Mouse (Mus musculus) CH12.LX (cell line): Measurements from ENCODE around the gene Klhl5. TPM values are rescaled to one million over a fixed set of nuclear protein-coding genes. Genes with fewer than 3 reads are reported as not detected.

ENCODE experiments used
- DNase-seq: peaks from one replicate; pipeline ENCODE4 v3.0.0-alpha.2; 2013; ENCODE audit errors: extremely low read depth
- H3K27ac ChIP-seq: 2 replicates; pipeline ENCODE4 v1.5.1; 2012; ENCODE audit warnings: low read depth, mild to moderate bottlenecking, control low read depth, moderate library complexity; ENCODE audit not compliant: insufficient read depth
- H3K27me3 ChIP-seq: replicated peaks from 2 replicates; pipeline ENCODE3; 2012; ENCODE audit warnings: inconsistent platforms
- H3K36me3 ChIP-seq, 2 experiments: replicated peaks in 1 of 2; 2 replicates each; pipeline versions ENCODE3 to v1.6.1; 2012; ENCODE audit warnings: inconsistent platforms in 1 of 2, low read length in 1 of 2, mild to moderate bottlenecking in 1 of 2, mixed read lengths in 1 of 2, moderate library complexity in 1 of 2; ENCODE audit not compliant: control insufficient read depth in 1 of 2, insufficient read depth in 1 of 2
- H3K4me1 ChIP-seq, 2 experiments: 2 replicates each; pipeline ENCODE4 v1.6.1; 2012; ENCODE audit warnings: inconsistent platforms in 1 of 2, moderate library complexity in 1 of 2; ENCODE audit not compliant: insufficient read depth in 2 of 2, control insufficient read depth in 1 of 2
- H3K4me2 ChIP-seq: 2 replicates; pipeline ENCODE4 v1.6.1; 2012; ENCODE audit warnings: low read depth, mild to moderate bottlenecking, control low read depth; ENCODE audit not compliant: poor library complexity, insufficient read depth, severe bottlenecking
- H3K4me3 ChIP-seq, 3 experiments: fragments of 150-350 bp in 1 of 3; sonication (generic) in 1 of 3; replicated peaks in 1 of 3; 2 replicates each; pipeline versions ENCODE3 to v1.5.1; 2011 to 2012; ENCODE audit warnings: low read depth in 2 of 3, low read length in 2 of 3, mild to moderate bottlenecking in 2 of 3, moderate library complexity in 2 of 3, control low read depth in 1 of 3, improper control_type of control experiment in 1 of 3, inconsistent platforms in 1 of 3, mixed read lengths in 1 of 3; ENCODE audit not compliant: poor library complexity in 1 of 3
- H3K79me2 ChIP-seq: replicated peaks from 2 replicates; pipeline ENCODE4 v1.6.1; 2012; ENCODE audit warnings: mild to moderate bottlenecking, moderate library complexity; ENCODE audit not compliant: control insufficient read depth, poor library complexity, insufficient read depth, severe bottlenecking; ENCODE audit errors: extremely low read depth
- H3K9ac ChIP-seq: 2 replicates; pipeline ENCODE4 v1.6.1; 2012; ENCODE audit warnings: low read depth, mild to moderate bottlenecking, control low read depth, moderate library complexity; ENCODE audit not compliant: insufficient read depth
- H3K9me3 ChIP-seq: replicated peaks from 2 replicates; pipeline ENCODE3; 2012; ENCODE audit warnings: low read length, inconsistent platforms, mixed read lengths
- CHD1 ChIP-seq: IDR thresholded peaks from 2 replicates; pipeline ENCODE4 v1.6.1; 2012; ENCODE audit warnings: low read depth, low read length, improper control_type of control experiment, inconsistent platforms
- ELF1 ChIP-seq: IDR thresholded peaks from 2 replicates; pipeline ENCODE4 v1.6.1; 2014; ENCODE audit warnings: low read depth, mild to moderate bottlenecking, inconsistent platforms, low read length, improper control_type of control experiment
- IRF4 ChIP-seq: IDR thresholded peaks from 2 replicates; pipeline ENCODE4 v1.6.1; 2014; ENCODE audit warnings: low read depth, mild to moderate bottlenecking, inconsistent platforms, low read length, improper control_type of control experiment
- JUND ChIP-seq: conservative IDR thresholded peaks from 2 replicates; pipeline ENCODE4 v1.6.1; 2011; ENCODE audit warnings: low read depth, low read length, improper control_type of control experiment
- MEF2A ChIP-seq: IDR thresholded peaks from 2 replicates; pipeline ENCODE4 v1.6.1; 2014; ENCODE audit warnings: low read depth, mild to moderate bottlenecking, inconsistent platforms, low read length, improper control_type of control experiment, borderline replicate concordance
- MXI1 ChIP-seq: IDR thresholded peaks from 2 replicates; pipeline ENCODE4 v1.6.1; 2011; ENCODE audit warnings: mild to moderate bottlenecking, low read depth, low read length, improper control_type of control experiment
- NELFE ChIP-seq: IDR thresholded peaks from 2 replicates; pipeline ENCODE4 v1.6.1; 2011; ENCODE audit warnings: low read depth, low read length, improper control_type of control experiment
- PAX5 ChIP-seq: IDR thresholded peaks from 2 replicates; pipeline ENCODE4 v1.6.1; 2012; ENCODE audit warnings: low read length, inconsistent platforms, mixed read lengths
- POLR2AphosphoS2 ChIP-seq: IDR thresholded peaks from 2 replicates; pipeline ENCODE4 v1.6.1; 2011; ENCODE audit warnings: low read depth, low read length, improper control_type of control experiment
- RCOR1 ChIP-seq: conservative IDR thresholded peaks from 2 replicates; pipeline ENCODE4 v1.6.1; 2012; ENCODE audit warnings: low read depth, mild to moderate bottlenecking, inconsistent platforms, low read length, improper control_type of control experiment
- TBP ChIP-seq: conservative IDR thresholded peaks from 2 replicates; pipeline ENCODE4 v1.6.1; 2011; ENCODE audit warnings: low read depth, low read length, improper control_type of control experiment
- USF1 ChIP-seq: IDR thresholded peaks from 2 replicates; pipeline ENCODE4 v1.6.1; 2014; ENCODE audit warnings: low read depth, mild to moderate bottlenecking, inconsistent platforms, low read length, improper control_type of control experiment
- ZKSCAN1 ChIP-seq: IDR thresholded peaks from 2 replicates; pipeline ENCODE4 v1.6.1; 2012; ENCODE audit warnings: low read depth, inconsistent platforms, low read length, improper control_type of control experiment, borderline replicate concordance
- ZNF384 ChIP-seq: IDR thresholded peaks from 2 replicates; pipeline ENCODE4 v1.6.1; 2012; ENCODE audit warnings: low read depth, low read length, improper control_type of control experiment, inconsistent platforms
- dilution Hi-C: fragments of 300-500 bp; cut with MboI; formaldehyde crosslinking; loops from 2 replicates; pipeline ENCODE4 v1.14.3; 2020; ENCODE audit warnings: low sequenced_read_pairs; ENCODE audit not compliant: extremely low pct_unique_long_range_greater_than_20kb, extremely low pct_ligation_motif_present
- in situ Hi-C: fragments of 300-500 bp; cut with MboI; formaldehyde crosslinking; loops from 3 replicates; pipeline ENCODE4 v1.14.3; 2019; ENCODE audit warnings: low sequenced_read_pairs, low pct_ligation_motif_present, low pct_unique_long_range_greater_than_20kb, mixed read lengths
- polyA plus RNA-seq: library from polyadenylated mRNA; unstranded; fragments of >175 nt; gene quantifications from 2 replicates; pipeline ENCODE4 v1.2.1, GENCODE M21; 2012; ENCODE audit warnings: low read depth; ENCODE audit not compliant: insufficient read length
- total RNA-seq, 2 experiments: library from RNA; depleted of rRNA; stranded (reverse); fragments of 300-350 nt in 1 of 2; fragments of >200 nt in 1 of 2; gene quantifications; 2 replicates each; pipeline ENCODE4 v1.2.3; 2012 to 2014

The Klhl5 gene
- total and polyA plus RNA-seq, 3 experiments, result 20.6 to 31.7 (median 23.2) TPM

DNA sequence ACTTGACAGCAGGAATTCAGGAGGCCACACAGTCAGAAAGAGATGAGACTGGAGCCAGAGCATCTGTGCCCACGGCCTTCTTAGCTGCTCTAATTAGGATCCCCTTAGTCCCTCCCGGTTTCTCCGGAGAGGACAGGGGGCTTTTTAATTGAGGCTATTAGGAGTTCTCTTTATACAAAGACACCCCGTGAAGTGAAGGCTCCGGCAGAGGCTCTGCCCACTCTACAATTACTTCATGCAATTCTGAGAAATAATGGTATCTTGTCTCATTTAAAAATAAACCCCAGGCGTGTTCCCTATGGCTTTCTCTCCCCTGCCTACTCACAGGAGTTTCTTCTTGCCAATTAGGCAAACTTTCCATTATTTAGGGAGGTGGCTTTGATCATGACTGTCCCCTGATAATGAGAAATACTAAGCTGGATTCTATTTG, 35.6 kb upstream of the Klhl5 start:
- dilution Hi-C loops, result no loop called here

DNA sequence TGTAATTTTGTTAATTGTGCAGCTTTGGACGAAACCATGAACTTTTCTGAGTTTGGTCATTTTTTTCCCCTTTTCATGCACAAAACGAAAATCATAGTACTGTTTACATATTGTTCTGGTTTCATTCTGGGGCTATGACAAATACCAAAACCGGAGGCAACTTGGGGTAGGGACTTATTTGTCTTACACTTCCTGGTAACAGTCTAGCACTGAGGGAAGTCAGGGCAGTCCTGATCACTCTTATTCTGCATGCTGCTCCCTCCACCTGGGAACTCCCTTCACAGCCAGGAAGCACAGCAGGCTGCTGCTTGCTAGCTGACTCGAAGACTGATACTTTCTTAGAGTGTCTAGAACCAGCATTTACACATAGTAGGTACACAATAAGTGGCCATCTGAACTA, 34.1 kb upstream of the Klhl5 start:
- H3K27me3 ChIP-seq, result no peaks in the 10 kb centered on the region
- H3K4me1 ChIP-seq, result peaks cover 3 to 31% of the 10 kb centered on the region in 2 experiments
- H3K79me2 ChIP-seq, result no peaks in the 10 kb centered on the region
- peaks cover 18 to 89% of the 10 kb centered on the region in 2 experiments for H3K36me3 ChIP-seq
- in situ Hi-C loops, result no loop called here
- H3K9me3 ChIP-seq, result no peaks in the 10 kb centered on the region
- no peak overlapping the region for H3K4me2 ChIP-seq
- TF ChIP-seq ZKSCAN1, result peak; percentile 63
- TF ChIP-seq POLR2AphosphoS2, result no peak
- 0 out of 2 replicates have a peak, but pooled peaks have one; percentile 49 for TF ChIP-seq JUND
- peak; percentile 28; the same call in 1 of the 2 replicates for TF ChIP-seq ELF1
- TF ChIP-seq ZNF384, result no peak
- TF ChIP-seq NELFE, result no peak
- no peak for TF ChIP-seq MXI1
- peak; percentile 45; the same call in 1 of the 2 replicates for TF ChIP-seq IRF4
- H3K4me3 ChIP-seq, result no peak overlapping the region
- DNase-seq, result peak; percentile 45
- no peak overlapping the region for H3K9ac ChIP-seq
- dilution Hi-C loops, result no loop called here
- no peak overlapping the region for H3K27ac ChIP-seq

More for the DNA sequence above, 35.6 kb upstream of the Klhl5 start:
- H3K36me3 ChIP-seq, result peaks cover 18 to 86% of the 10 kb centered on the region in 2 experiments
- H3K9me3 ChIP-seq, result no peaks in the 10 kb centered on the region
- H3K79me2 ChIP-seq, result no peaks in the 10 kb centered on the region
- no peak overlapping the region for H3K4me2 ChIP-seq
- H3K4me1 ChIP-seq, result peaks cover 3 to 16% of the 10 kb centered on the region in 2 experiments; a peak in 2 of 4 replicates
- H3K27me3 ChIP-seq, result no peaks in the 10 kb centered on the region
- no peak overlapping the region for H3K9ac ChIP-seq
- TF ChIP-seq TBP, result no peak
- no peak for TF ChIP-seq USF1
- TF ChIP-seq CHD1, result no peak
- no peak for TF ChIP-seq PAX5
- no peak for TF ChIP-seq ZNF384
- no peak for TF ChIP-seq MEF2A
- TF ChIP-seq MXI1, result no peak
- in situ Hi-C loops, result no loop called here
- H3K4me3 ChIP-seq, result no peak overlapping the region
- H3K27ac ChIP-seq, result no peak overlapping the region
- no peak for DNase-seq

DNA sequence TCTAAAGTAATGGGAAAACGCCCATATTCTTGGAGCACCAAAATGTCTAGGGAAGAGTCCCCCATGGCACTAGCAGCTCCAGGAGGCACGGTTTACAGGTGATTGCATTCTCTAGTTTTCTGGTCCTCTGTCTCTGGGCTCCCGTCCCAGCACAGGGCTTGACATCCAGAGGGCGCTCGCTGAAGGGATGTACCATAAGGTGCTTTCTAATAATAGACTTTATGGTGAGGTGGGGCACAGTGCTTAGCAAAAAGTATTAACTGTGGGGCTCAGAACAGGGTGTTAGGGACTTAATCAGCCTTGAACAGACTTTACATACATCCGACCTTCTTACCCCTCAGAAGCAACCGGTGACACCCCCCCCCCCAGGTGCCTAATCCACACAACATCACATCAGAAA, 32.6 kb upstream of the Klhl5 start:
- Histone ChIP-seq H3K36me3 (peaks cover 24 to 90% of the 10 kb centered on the region in 2 experiments), H3K27me3 (no peaks in the 10 kb centered on the region), H3K9me3 (no peaks in the 10 kb centered on the region), H3K79me2 (no peaks in the 10 kb centered on the region), H3K9ac (no peak overlapping the region), H3K27ac (no peak overlapping the region), H3K4me1 (peaks cover 5 to 34% of the 10 kb centered on the region in 2 experiments)
- in situ Hi-C loops, result no loop called here
- no peak for TF ChIP-seq RCOR1
- TF ChIP-seq, all 38 proteins: peak for 0
- DNase-seq, result no peak
- dilution Hi-C loops, result no loop called here
- Histone ChIP-seq H3K4me2 (no peak overlapping the region), H3K4me3 (no peak overlapping the region)
